29 mouse cellular contexts compared by ENCODE assay signal in the genomic region with DNA sequence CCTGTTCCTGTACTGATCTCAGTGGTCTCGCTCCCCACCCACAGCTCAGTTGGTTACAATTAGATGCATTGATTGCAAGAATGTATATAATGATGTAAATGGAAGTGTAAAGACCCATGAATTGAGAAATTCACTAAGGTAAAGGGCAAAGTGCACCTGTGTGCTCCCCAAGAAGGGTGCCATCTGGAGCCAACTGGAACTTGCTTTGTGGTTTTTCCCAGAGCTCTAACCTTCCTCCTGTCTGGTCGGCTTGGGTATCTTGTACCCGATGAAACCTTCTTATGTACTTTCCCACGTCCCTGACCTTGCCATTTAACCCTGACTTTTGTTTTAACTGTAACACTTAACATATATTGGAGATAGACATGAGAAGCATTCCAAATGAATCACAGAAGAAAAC. TPM values are rescaled to one million over a fixed set of nuclear protein-coding genes. Genes with fewer than 3 reads are reported as not detected.
"Had no signal": no experiment of that assay in that cellular context is flagged by ENCODE, and none has a peak within 500 bp of the region (broad histone marks: within the 10 kb centered on the region; RNA-seq: fewer than 3 reads in every experiment).

No protein-coding gene starts in this region.

- H3K27ac ChIP-seq: embryonic facial prominence, embryonic 10.5 days; embryonic facial prominence, embryonic 12.5 days; embryonic facial prominence, embryonic 13.5 days; embryonic facial prominence, embryonic 15.5 days; forebrain, embryonic 10.5 days; forebrain, embryonic 12.5 days; forebrain, embryonic 13.5 days; forebrain, embryonic 15.5 days; gastrocnemius, adult 2 months had no signal

- H3K4me3 ChIP-seq: embryonic facial prominence, embryonic 10.5 days; embryonic facial prominence, embryonic 12.5 days; embryonic facial prominence, embryonic 13.5 days; embryonic facial prominence, embryonic 15.5 days; erythroblast, embryonic 14.5 days; forebrain, embryonic 10.5 days; forebrain, embryonic 12.5 days; forebrain, embryonic 13.5 days; forebrain, embryonic 15.5 days; gastrocnemius, adult 2 months had no signal

- ATAC-seq: forebrain, embryonic 13.5 days; forebrain, embryonic 14.5 days; forebrain, embryonic 15.5 days; forebrain, embryonic 16.5 days; forebrain, postnatal 0 days had no signal

- H3K27me3 ChIP-seq: embryonic facial prominence, embryonic 12.5 days; embryonic facial prominence, embryonic 13.5 days; embryonic facial prominence, embryonic 15.5 days; forebrain, embryonic 12.5 days; forebrain, embryonic 13.5 days; forebrain, embryonic 15.5 days had no signal

- H3K9ac ChIP-seq: embryonic facial prominence, embryonic 12.5 days; embryonic facial prominence, embryonic 13.5 days; embryonic facial prominence, embryonic 15.5 days; forebrain, embryonic 12.5 days; forebrain, embryonic 13.5 days; forebrain, embryonic 15.5 days; forebrain, postnatal 0 days had no signal

- H3K9me3 ChIP-seq: embryonic facial prominence, embryonic 10.5 days; embryonic facial prominence, embryonic 12.5 days; embryonic facial prominence, embryonic 13.5 days; embryonic facial prominence, embryonic 15.5 days; forebrain, embryonic 12.5 days; forebrain, embryonic 13.5 days; forebrain, embryonic 15.5 days had no signal

- H3K4me1 ChIP-seq: embryonic facial prominence, embryonic 12.5 days; embryonic facial prominence, embryonic 13.5 days; embryonic facial prominence, embryonic 15.5 days; forebrain, embryonic 13.5 days; forebrain, embryonic 15.5 days had no signal

- H3K36me3 ChIP-seq: embryonic facial prominence, embryonic 10.5 days; embryonic facial prominence, embryonic 12.5 days; embryonic facial prominence, embryonic 13.5 days; embryonic facial prominence, embryonic 15.5 days; forebrain, embryonic 10.5 days; forebrain, embryonic 12.5 days; forebrain, embryonic 15.5 days had no signal

- H3K4me2 ChIP-seq: embryonic facial prominence, embryonic 12.5 days; embryonic facial prominence, embryonic 13.5 days; embryonic facial prominence, embryonic 15.5 days; forebrain, embryonic 12.5 days; forebrain, embryonic 13.5 days; forebrain, embryonic 15.5 days had no signal

- DNase-seq: cerebellum, adult 18-20 months; cerebellum, adult 2 months; cerebellum, adult 8-10 months; cerebellum, adult 9-10 months; cerebellum, adult 9-11 months; cerebellum, postnatal 10 days; cerebellum, postnatal 14 days; cerebellum, postnatal 25 days; cerebellum, postnatal 36 days; embryo, embryonic 11 days; forebrain, postnatal 0 days; gastrocnemius, postnatal 10 days; gastrocnemius, postnatal 14 days; gastrocnemius, postnatal 25 days; gastrocnemius, postnatal 36 days had no signal

RNA-seq across cellular contexts. Expression of a gene that starts 46.6 kb away (rescaled TPM):
- total RNA-seq: common myeloid progenitor, adult 5-6 weeks; granulocyte monocyte progenitor cell, adult 5-6 weeks had no signal

RNA-seq across cellular contexts. Expression of a gene that starts 52.8 kb away (rescaled TPM):
- polyA plus RNA-seq: erythroblast, embryonic 14.5 days had no signal
